Mouse (Mus musculus) lung, embryonic 14.5 days (tissue): ENCODE measurements at regions not wholly inside any gene's neighbourhood (a gene's known extent, or its start where the extent isn't known, plus 50 kb on each side); places are given as distances from the start of the nearest gene placed in this dataset.

Experiments used
- ATAC-seq: fragments of 200-750 bp; cut with Nextera tagmentation; 2 replicates; pipeline ENCODE4 v1.8.0; 2017; ENCODE audit warnings: mild to moderate bottlenecking, moderate TSS enrichment, moderate library complexity; ENCODE audit not compliant: insufficient read depth
- DNase-seq: peaks from one replicate; pipeline ENCODE4 v3.0.0-alpha.2; 2015
- H3K27ac ChIP-seq: fragments of 300-500 bp; sonication (generic); 2 replicates; pipeline ENCODE4 v1.5.1; 2014; ENCODE audit warnings: low read depth, mild to moderate bottlenecking, moderate library complexity
- H3K27me3 ChIP-seq: fragments of 300-500 bp; sonication (generic); 2 replicates; pipeline ENCODE4 v1.6.1; 2014; ENCODE audit warnings: low read length, control low read depth; ENCODE audit not compliant: insufficient read depth
- H3K36me3 ChIP-seq: fragments of 300-500 bp; sonication (generic); 2 replicates; pipeline ENCODE4 v1.6.1; 2014; ENCODE audit warnings: control low read depth; ENCODE audit not compliant: insufficient read depth
- H3K4me1 ChIP-seq: fragments of 300-500 bp; sonication (generic); 2 replicates; pipeline ENCODE4 v1.6.1; 2014; ENCODE audit warnings: antibody characterized with exemption, control low read depth; ENCODE audit not compliant: insufficient read depth
- H3K4me2 ChIP-seq: fragments of 300-500 bp; sonication (generic); 2 replicates; pipeline ENCODE4 v1.6.1; 2014; ENCODE audit warnings: mild to moderate bottlenecking
- H3K4me3 ChIP-seq: fragments of 300-500 bp; sonication (generic); 2 replicates; pipeline ENCODE4 v1.5.1; 2014; ENCODE audit warnings: low read depth, low read length
- H3K9ac ChIP-seq: fragments of 300-500 bp; sonication (generic); 2 replicates; pipeline ENCODE4 v1.6.1; 2014
- H3K9me3 ChIP-seq: fragments of 300-500 bp; sonication (generic); 2 replicates; pipeline ENCODE4 v1.6.1; 2016; ENCODE audit warnings: low read depth, low read length, control low read depth
- CTCF ChIP-seq: IDR thresholded peaks from 2 replicates; pipeline ENCODE4 v1.5.1; 2016; ENCODE audit warnings: antibody characterized with exemption, low read depth
- WGBS: fragments of 180-500 bp; shearing (Covaris S2); extraction: QIAGEN DNeasy Blood & Tissue Kit; methylation state at CpG from one replicate; pipeline ENCODE4 v1.1.7; 2014; 5-methylcytosine and 5-hydroxymethylcytosine counted together

- no peak overlapping the region for H3K9ac ChIP-seq
- H3K4me1 ChIP-seq: 0 out of 2 replicates have a peak, but pooled peaks cover 3% of the 10 kb centered on the region
- H3K9me3 ChIP-seq: no peaks in the 10 kb centered on the region
- H3K4me3 ChIP-seq: no peak overlapping the region
- no peak overlapping the region for H3K4me2 ChIP-seq
- no peak for ATAC-seq
- no peaks in the 10 kb centered on the region for H3K36me3 ChIP-seq
- no peak for TF ChIP-seq CTCF
- DNase-seq: no peak
- 71% methylated on average over 3 of the region's 3 CpGs for WGBS
- no peaks in the 10 kb centered on the region for H3K27me3 ChIP-seq
- no peak overlapping the region for H3K27ac ChIP-seq
Measured at GRCm38 (mm10) chr6:147878485-147878884, 168.6 kb upstream of the Far2 start.

- no peaks in the 10 kb centered on the region for H3K27me3 ChIP-seq
- H3K4me3 ChIP-seq: no peak overlapping the region
- no peaks in the 10 kb centered on the region; the same call in 1 of the 2 replicates for H3K9me3 ChIP-seq
- no peak for DNase-seq
- no peak for ATAC-seq
- H3K27ac ChIP-seq: no peak overlapping the region
- no peak for TF ChIP-seq CTCF
- WGBS: 86% methylated on average over 4 of the region's 4 CpGs
- no peaks in the 10 kb centered on the region for H3K4me1 ChIP-seq
- H3K4me2 ChIP-seq: no peak overlapping the region
- H3K36me3 ChIP-seq: no peaks in the 10 kb centered on the region
- no peak overlapping the region for H3K9ac ChIP-seq
Measured at GRCm38 (mm10) chr6:147885902-147886301, 161.2 kb upstream of the Far2 start.

- H3K27me3 ChIP-seq: no peaks in the 10 kb centered on the region
- H3K9me3 ChIP-seq: no peaks in the 10 kb centered on the region
- no peak overlapping the region for H3K4me3 ChIP-seq
- H3K36me3 ChIP-seq: no peaks in the 10 kb centered on the region
- DNase-seq: peak; percentile 77
- TF ChIP-seq CTCF: no peak
- H3K9ac ChIP-seq: no peak overlapping the region
- peak overlapping the region; percentile 59; the same call in 1 of the 2 replicates for H3K27ac ChIP-seq
- 0 out of 2 replicates have a peak, but pooled peaks cover 5% of the 10 kb centered on the region for H3K4me1 ChIP-seq
- WGBS: 38% methylated on average over 1 of the region's 1 CpGs
- ATAC-seq: peak; percentile 91
- no peak overlapping the region for H3K4me2 ChIP-seq
Measured at GRCm38 (mm10) chr6:147919697-147920096, 127.4 kb upstream of the Far2 start.

- DNase-seq (no peak), ATAC-seq (no peak; the same call in 1 of the 2 replicates)
- no peaks in the 10 kb centered on the region for H3K36me3 ChIP-seq
- H3K4me3 ChIP-seq: no peak overlapping the region
- H3K9me3 ChIP-seq: no peaks in the 10 kb centered on the region
- H3K4me2 ChIP-seq: no peak overlapping the region
- H3K27me3 ChIP-seq: no peaks in the 10 kb centered on the region
- 50% methylated on average over 5 of the region's 5 CpGs for WGBS
- H3K4me1 ChIP-seq: 0 out of 2 replicates have a peak, but pooled peaks cover 5% of the 10 kb centered on the region
- H3K27ac ChIP-seq: no peak overlapping the region
- TF ChIP-seq CTCF: no peak
- no peak overlapping the region for H3K9ac ChIP-seq
Measured at GRCm38 (mm10) chr6:147921091-147921490, 126.0 kb upstream of the Far2 start.

GRCm38 (mm10) chr6:147922506-147922905 is 124.6 kb upstream of the Far2 start:
- H3K9me3 ChIP-seq: no peaks in the 10 kb centered on the region
- H3K27me3 ChIP-seq: no peaks in the 10 kb centered on the region
- H3K36me3 ChIP-seq: no peaks in the 10 kb centered on the region
- no peak for ATAC-seq
- WGBS: 71% methylated on average over 5 of the region's 5 CpGs
- TF ChIP-seq CTCF: no peak
- DNase-seq: no peak
- no peak overlapping the region for H3K9ac ChIP-seq
- H3K4me1 ChIP-seq: 0 out of 2 replicates have a peak, but pooled peaks cover 5% of the 10 kb centered on the region
- H3K4me3 ChIP-seq: no peak overlapping the region
- no peak overlapping the region for H3K4me2 ChIP-seq
- no peak overlapping the region for H3K27ac ChIP-seq

- DNase-seq (no peak), ATAC-seq (no peak)
- no peak for TF ChIP-seq CTCF
- Histone ChIP-seq H3K9ac (no peak overlapping the region), H3K4me1 (0 out of 2 replicates have a peak, but pooled peaks cover 5% of the 10 kb centered on the region), H3K4me3 (no peak overlapping the region), H3K27ac (no peak overlapping the region), H3K9me3 (no peaks in the 10 kb centered on the region), H3K27me3 (no peaks in the 10 kb centered on the region), H3K36me3 (no peaks in the 10 kb centered on the region), H3K4me2 (no peak overlapping the region)
- WGBS: 86% methylated on average over 8 of the region's 8 CpGs
Measured at GRCm38 (mm10) chr6:147923246-147923645, 123.8 kb upstream of the Far2 start.

GRCm38 (mm10) chr6:147928951-147929350 is 118.1 kb upstream of the Far2 start:
- H3K27ac ChIP-seq: no peak overlapping the region
- ATAC-seq (no peak), DNase-seq (no peak)
- H3K4me1 ChIP-seq: no peaks in the 10 kb centered on the region
- H3K36me3 ChIP-seq: no peaks in the 10 kb centered on the region
- H3K9me3 ChIP-seq: no peaks in the 10 kb centered on the region
- no peak overlapping the region for H3K4me2 ChIP-seq
- no peaks in the 10 kb centered on the region for H3K27me3 ChIP-seq
- no peak for TF ChIP-seq CTCF
- no peak overlapping the region for H3K4me3 ChIP-seq
- H3K9ac ChIP-seq: no peak overlapping the region

GRCm38 (mm10) chr6:147944020-147944419 is 103.0 kb upstream of the Far2 start:
- no peak for TF ChIP-seq CTCF
- no peaks in the 10 kb centered on the region for H3K36me3 ChIP-seq
- no peaks in the 10 kb centered on the region for H3K4me1 ChIP-seq
- no peak overlapping the region for H3K27ac ChIP-seq
- H3K9me3 ChIP-seq: no peaks in the 10 kb centered on the region
- no peaks in the 10 kb centered on the region for H3K27me3 ChIP-seq
- H3K4me2 ChIP-seq: no peak overlapping the region
- H3K4me3 ChIP-seq: no peak overlapping the region
- 72% methylated on average over 3 of the region's 3 CpGs for WGBS
- no peak for DNase-seq
- H3K9ac ChIP-seq: no peak overlapping the region
- ATAC-seq: no peak
